Mouse (Mus musculus) c-Kit-positive CD71-positive TER-119-negative erythroid progenitor cells, embryonic 14.5 days (primary cell): ENCODE results near the gene Map3k9.

Experiments used
- DNase-seq: peaks from one replicate; pipeline ENCODE4 v3.0.0-alpha.2; 2013; ENCODE audit warnings: low read depth

Gene Map3k9

DNA sequence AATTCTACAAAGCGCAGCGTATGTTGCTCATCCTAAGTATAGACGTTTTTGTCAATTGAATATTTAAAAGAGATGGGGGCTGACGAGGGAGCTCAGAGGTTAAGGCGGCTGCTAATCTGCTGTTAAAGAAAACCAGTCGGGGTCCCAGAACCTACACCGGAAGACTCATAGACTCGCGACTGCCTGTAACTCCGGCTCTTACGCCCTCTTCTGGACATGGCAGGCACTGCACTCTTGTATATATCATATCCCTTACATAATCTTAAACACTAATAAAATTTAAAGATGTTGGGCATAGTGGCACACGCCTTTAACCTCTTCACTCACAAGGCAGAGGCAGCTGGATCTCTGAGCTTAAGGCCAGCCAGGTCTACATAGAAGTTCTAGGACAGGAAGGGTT is 6.3 kb upstream of the Map3k9 start:
- no peak for DNase-seq

- no peak for DNase-seq
Observed at GRCm38 (mm10) chr12:81783301-81783700, 2.3 kb upstream of the Map3k9 start.

- DNase-seq, result no peak
Observed at GRCm38 (mm10) chr12:81782606-81783005, 1.6 kb upstream of the Map3k9 start.

DNA sequence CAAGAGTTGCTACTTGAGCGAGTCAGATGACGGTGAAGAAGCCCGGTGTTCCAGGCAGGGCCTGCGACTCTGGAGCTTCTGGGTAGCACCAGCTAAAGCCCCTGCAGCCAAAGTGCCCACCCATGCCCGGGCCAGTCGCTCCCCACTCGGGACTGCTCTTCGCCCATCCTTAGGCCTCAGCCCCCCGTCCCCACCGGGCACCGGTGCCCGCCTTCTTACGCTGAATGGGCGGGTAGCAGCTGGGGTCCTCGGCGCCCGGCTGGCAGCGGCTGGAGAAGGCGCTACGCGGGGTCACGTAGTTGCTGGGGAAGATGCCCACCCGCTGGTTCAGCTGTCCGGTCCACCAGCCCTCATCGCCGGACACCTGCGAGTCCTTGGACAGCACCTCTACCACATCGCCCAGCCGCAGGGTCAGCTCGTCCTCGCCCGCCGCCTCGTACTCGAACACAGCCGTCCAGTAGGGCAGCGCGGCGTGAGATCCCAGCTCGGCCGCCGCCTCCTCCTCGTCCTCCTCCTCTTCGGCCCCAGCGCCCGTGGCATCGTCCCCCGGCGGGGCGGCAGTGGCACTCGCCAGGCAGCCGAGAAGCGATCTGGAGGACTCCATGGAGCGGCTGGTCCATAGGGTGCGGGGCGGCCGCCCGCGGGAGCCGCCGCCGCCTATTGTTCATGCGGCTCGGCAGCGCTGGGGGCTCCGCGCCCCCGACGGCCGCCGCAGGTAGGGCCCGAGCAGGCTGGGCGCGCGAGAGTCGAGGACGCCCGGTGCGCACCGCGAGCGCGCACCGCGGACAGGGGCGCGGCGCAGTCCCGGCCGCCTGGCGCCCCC is 493 bp downstream of the Map3k9 start:
- no peak for DNase-seq

- no peak for DNase-seq
Observed at GRCm38 (mm10) chr12:81779831-81780230, 1.1 kb downstream of the Map3k9 start.

DNA sequence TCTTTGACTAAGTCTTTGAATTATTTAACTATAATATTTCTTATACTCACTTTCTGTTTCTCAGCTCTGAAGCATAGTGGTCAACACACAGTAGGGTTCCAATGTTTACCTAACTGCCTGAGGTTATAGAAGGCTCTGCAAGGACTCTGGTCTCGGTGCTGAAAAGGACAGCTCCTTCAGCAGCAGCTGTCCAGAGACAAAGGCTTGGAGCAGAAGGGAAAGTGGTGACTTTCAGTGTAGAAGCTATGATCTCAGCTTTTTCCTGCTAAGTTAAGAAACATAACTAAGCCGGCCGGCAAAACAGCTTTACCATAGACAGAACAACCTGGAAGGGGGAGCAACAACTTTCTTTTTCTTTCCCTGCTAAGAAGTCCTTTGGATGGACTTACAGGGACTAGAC is 4.8 kb downstream of the Map3k9 start:
- peak; percentile 16 for DNase-seq

DNA sequence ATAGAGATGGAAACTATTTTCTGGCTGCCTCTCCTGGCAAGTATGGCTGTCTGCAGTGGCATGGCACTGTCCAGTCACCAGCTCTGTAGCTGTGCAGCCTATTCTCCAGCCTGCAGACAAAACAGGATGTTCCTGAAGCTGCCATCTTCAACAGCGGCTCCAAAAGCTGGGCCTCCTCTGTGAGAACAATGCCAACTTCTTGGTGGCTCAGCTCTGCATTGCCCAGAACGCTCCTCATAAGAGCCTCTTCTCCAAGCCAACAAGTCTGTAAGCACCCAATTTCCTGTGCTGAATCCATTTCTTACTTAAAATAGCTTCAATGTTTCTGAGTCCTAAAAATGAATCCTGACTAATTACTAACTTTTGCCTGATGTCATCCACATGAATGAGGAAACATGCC is 5.3 kb downstream of the Map3k9 start:
- DNase-seq, result no peak

DNA sequence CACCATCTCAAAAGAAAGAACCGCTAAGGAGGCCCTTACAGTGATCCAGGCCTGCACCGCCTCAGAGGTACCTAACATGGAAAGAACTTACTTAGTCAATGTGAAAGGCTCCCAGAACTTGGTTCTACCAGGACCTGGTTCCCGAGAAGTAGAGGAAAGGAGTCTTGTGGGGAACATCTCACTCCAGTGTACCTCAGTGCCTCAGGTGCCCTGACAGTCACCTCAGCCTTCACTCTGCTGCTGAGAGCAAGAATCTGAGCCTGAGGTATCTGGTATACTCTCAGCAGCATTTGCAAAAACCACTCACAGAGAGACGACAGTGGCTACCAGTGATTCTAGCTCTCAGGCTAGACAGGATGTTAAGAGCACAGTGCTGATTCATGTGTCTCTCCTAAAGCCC is 6.8 kb downstream of the Map3k9 start:
- DNase-seq, result no peak

DNA sequence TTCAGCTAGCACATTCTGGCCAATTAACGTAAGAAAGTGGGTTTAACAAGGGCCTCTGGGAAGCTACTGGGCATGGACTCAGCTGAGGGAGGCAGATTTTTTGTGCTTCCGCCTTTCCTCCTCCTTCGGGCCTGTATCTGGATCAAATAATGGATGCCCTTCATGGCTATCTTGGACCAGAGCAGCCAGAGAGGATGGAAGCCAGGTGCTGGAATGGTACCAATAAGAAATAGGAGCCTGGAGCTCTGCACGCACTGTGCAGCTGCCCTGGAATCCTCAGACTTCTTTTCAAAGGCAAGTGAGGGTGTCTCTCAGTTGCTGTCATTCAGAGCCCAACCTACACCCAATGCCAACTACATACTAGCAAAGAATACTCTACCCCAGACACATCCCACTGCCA is 11.5 kb downstream of the Map3k9 start:
- DNase-seq, result no peak

DNA sequence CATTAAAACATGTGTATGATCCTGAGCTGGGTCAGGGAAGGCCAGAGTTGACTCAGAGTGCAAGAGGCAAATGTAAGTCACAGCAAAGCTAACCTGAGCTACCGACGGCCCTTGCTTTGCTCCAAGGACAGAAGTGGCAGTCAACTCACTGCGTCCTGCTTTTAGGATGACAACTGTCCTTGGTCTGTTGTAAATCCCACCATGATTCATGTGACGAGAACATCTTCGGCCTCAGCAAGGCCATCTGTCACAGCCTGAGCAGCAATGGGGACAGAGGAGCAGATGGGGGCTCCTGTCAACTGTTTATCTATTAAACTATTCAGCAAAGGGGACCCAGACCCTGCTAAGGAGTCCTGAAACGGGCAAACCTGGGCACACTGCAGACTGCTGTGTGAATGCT is 15.6 kb downstream of the Map3k9 start:
- no peak for DNase-seq

- no peak for DNase-seq
Observed at GRCm38 (mm10) chr12:81764370-81764769, 16.6 kb downstream of the Map3k9 start.

GRCm38 (mm10) chr12:81754651-81755050 is 26.3 kb downstream of the Map3k9 start:
- no peak for DNase-seq

- no peak for DNase-seq
Observed at GRCm38 (mm10) chr12:81751116-81751515, 29.9 kb downstream of the Map3k9 start.

DNA sequence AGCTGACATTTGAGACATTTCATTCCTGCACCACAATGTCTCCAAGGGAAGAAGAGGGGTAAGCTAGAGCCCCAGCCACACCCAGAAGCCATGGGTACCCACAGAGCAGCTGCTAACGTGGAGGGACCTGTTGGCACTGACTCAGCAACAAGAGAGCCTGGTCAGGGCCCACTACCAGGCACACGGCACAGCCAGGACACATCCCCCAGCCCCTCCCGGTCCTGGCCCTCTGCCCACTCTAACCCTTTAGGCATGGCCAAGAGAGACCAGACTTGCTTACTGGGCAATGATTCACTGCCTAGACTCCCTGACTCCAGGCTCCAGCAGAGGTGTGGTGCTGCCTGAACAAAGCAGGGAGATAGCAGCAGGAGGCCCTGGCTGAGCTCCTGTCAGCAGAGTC is 32.1 kb downstream of the Map3k9 start:
- no peak for DNase-seq

DNA sequence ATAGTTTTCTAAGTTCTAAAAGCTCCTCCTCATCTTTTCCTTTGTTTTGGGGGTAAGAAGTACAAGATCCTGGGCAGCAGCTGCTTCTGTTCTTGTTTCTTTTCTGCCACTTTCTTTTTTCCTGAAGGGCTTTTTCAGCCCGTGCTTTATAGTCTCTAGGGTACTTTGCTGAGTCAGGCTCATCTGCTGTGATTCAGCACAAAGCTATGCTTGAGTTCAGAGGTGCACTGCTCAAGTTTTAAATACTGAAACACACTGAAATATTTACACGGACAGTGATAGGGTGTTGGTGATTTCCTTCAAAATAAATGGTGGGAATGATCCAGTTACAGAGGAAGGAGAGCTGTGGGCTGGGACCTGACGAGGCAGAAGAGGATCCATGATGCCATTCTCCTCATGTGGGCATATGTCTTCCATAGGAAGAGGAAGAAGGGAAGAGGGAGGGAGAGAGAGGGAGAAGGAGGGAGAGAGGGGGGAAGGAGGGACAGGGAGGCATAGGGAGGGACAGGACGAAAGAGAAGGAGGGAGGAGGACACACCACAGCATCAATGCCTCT is 32.9 kb downstream of the Map3k9 start:
- DNase-seq, result no peak

DNA sequence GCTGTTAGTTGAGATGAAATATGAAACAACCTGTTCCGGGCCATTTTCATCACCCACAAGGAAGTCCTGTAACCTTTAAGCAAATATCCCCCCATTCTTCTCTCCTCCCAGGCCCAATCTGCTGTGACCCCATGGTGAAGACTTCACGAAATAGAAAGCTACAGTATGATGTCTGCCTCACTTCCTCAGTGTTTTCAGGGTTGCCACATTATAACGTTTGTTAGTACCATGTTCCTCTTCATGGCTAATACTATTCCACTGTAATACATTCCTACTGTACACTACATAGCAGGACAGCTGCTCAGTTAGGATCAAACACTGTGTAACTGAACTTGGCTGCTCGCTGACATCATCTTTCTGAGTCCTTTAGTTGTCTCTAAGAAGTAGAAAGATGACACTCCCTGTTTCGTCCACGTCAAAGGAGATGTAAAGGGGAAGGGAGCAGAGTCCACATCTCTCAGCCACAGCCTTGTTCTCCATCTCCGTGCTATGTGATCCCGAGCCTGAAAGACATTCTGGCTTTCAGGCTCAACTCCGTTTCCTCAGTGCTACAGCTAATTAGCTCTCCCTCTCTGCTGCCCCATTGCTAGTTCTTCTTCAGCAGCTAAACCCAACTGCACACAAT is 34.5 kb downstream of the Map3k9 start:
- no peak for DNase-seq

- no peak for DNase-seq
Observed at GRCm38 (mm10) chr12:81735246-81736070, 45.5 kb downstream of the Map3k9 start.

- DNase-seq, result no peak
Observed at GRCm38 (mm10) chr12:81726246-81726822, 54.6 kb downstream of the Map3k9 start.

DNA sequence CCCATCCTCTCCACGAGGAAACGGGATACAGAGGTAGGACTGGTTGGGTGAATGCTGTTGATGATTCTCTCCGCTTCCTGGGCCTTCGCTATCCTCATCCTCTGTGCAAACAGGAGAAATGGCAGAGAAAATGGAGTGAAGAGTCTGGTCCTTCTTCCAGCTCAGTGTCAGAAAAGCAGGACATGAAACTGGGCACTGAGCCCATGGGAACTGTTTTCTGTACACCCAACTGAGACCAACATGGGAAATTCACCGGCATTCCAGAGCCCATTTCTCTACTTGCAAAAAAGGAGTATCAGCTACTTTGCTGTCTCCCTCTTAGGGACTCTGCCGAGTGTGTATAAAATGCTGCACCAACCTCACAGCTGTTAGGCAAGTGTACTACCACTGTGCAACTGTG is 56.2 kb downstream of the Map3k9 start:
- no peak for DNase-seq

DNA sequence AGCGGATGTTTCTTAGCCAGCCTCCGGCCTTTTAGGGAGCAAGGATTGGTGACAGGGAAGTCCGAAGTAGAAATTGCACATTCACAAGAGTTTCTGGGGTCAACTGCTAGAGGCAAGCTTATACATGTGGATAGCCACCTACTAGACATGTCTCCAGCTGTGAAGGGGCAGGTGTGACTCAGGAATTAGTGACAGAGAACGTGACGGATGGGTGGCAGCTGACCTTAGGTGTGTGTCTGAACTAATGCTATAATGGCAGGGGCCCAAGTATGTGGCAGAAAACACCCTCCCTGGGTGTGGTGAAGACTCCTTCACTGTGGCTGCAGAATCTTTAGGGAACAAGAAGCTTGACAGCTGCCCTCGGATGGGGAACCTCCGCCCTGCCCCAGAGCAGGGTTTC is 57.6 kb downstream of the Map3k9 start:
- no peak for DNase-seq

GRCm38 (mm10) chr12:81719715-81720114 is 61.3 kb downstream of the Map3k9 start:
- no peak for DNase-seq

- no peak for DNase-seq
Observed at GRCm38 (mm10) chr12:81719161-81719560, 61.8 kb downstream of the Map3k9 start.
